Mouse (Mus musculus): ENCODE measurements around the gene Pax5. TPM values are rescaled to one million over a fixed set of nuclear protein-coding genes. Genes with fewer than 3 reads are reported as not detected.

Gene Pax5
- polyA plus RNA-seq, 1 experiment from 2014 or later = not detected

DNA sequence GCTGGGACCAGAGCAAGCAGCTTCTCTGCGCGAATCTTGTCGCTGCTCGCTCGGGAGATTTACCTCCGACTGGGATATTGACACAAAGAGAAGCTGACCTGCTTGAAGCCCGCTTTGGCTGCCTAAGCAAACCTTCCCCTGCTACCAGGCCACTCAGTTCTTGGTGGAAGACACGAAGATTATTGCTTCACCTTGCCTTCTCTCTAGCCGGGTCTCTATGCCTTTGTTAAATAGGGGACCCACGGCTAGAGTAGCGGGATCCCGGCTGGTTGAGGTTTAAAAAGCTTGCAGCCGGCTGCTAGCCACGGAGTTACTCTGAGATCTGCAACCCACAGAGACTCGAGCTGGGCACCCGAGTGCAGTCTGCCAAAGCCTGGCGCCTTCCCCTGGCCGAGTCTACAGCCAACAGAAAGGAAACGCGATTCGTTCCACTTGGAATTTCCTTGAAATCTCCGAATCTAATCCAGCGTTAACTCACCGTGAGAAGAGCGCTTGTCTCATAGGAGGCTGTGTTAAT lies 8.2 kb downstream of the Pax5 start:
- no peak for ATAC-seq (replicated peaks; ENCODE audit: low FRiP score)
- H3K9ac ChIP-seq (ENCODE audit: low read depth, low read length) = no peak overlapping the region
- H3K27me3 ChIP-seq (replicated peaks; ENCODE audit: control insufficient read depth, insufficient read depth, low read length) = peaks cover 91% of the 10 kb centered on the region
- DNase-seq (ENCODE audit: low spot score) = peak; percentile 35
- 0 out of 2 replicates have a peak, but pooled peaks cover 2% of the 10 kb centered on the region for H3K4me1 ChIP-seq (replicated peaks; ENCODE audit: control insufficient read depth, insufficient read depth, low read length)
- H3K9me3 ChIP-seq (ENCODE audit: control insufficient read depth, low read length) = no peaks in the 10 kb centered on the region
- 2% methylated on average over 25 of the region's 25 CpGs for WGBS
- no peak overlapping the region for H3K4me2 ChIP-seq
- no peaks in the 10 kb centered on the region for H3K36me3 ChIP-seq (ENCODE audit: control insufficient read depth, insufficient read depth, low read length)
- H3K4me3 ChIP-seq (ENCODE audit: low read depth, low read length) = no peak overlapping the region
- H3K27ac ChIP-seq (ENCODE audit: low read depth, low read length) = no peak overlapping the region

DNA sequence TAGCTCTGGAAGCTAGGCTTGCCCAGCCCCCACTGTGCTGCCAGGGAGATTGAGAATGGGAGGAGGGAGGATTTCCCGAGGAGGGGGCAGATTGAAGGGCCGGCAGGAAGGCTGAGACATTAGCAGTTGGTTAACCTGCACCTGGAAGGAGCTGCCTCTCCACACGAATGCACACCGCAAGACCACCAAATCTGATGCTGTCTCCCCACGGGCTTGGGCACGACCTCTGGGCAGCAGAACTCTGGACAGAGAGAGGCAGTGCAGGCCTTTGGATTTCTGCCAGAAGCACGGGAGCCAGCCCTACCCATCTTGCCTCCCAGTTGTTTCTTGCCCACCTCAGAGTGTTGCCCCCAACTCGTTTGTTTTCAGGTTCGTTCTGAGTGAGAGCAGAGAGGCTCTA lies 8.8 kb downstream of the Pax5 start:
- H3K4me2 ChIP-seq = no peak overlapping the region
- H3K36me3 ChIP-seq (ENCODE audit: control insufficient read depth, insufficient read depth, low read length) = no peaks in the 10 kb centered on the region
- DNase-seq (ENCODE audit: low spot score) (no peak), ATAC-seq (replicated peaks; ENCODE audit: low FRiP score) (no peak)
- H3K9ac ChIP-seq (ENCODE audit: low read depth, low read length) = no peak overlapping the region
- no peak overlapping the region for H3K4me3 ChIP-seq (ENCODE audit: low read depth, low read length)
- peaks cover 87% of the 10 kb centered on the region for H3K27me3 ChIP-seq (replicated peaks; ENCODE audit: control insufficient read depth, insufficient read depth, low read length)
- 0 out of 2 replicates have a peak, but pooled peaks cover 2% of the 10 kb centered on the region for H3K4me1 ChIP-seq (replicated peaks; ENCODE audit: control insufficient read depth, insufficient read depth, low read length)
- no peaks in the 10 kb centered on the region for H3K9me3 ChIP-seq (ENCODE audit: control insufficient read depth, low read length)
- no peak overlapping the region for H3K27ac ChIP-seq (ENCODE audit: low read depth, low read length)
- 2% methylated on average over 9 of the region's 9 CpGs for WGBS

DNA sequence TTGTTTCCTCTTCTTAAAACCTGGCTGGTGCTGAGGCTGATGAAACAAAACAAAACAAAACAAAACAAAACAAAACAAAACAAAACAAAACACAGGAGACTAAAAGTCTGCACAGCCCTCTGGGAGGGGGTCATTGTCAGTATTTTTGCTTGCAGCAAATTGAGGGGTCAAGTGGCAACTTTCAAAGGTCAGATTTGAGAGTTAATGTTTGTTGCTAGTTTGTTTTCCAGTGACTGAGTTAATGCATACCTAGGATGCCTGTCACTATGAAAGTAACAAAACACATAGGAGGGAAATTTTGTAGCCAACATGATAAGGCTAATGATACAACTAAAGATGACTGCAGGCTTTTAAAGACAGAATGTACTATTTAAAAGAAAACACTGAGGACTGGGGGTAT lies 13.6 kb downstream of the Pax5 start:
- Histone ChIP-seq H3K9ac (ENCODE audit: low read depth, low read length) (no peak overlapping the region), H3K9me3 (ENCODE audit: control insufficient read depth, low read length) (no peaks in the 10 kb centered on the region), H3K27me3 (replicated peaks; ENCODE audit: control insufficient read depth, insufficient read depth, low read length) (peaks cover 51% of the 10 kb centered on the region), H3K27ac (ENCODE audit: low read depth, low read length) (no peak overlapping the region), H3K4me1 (replicated peaks; ENCODE audit: control insufficient read depth, insufficient read depth, low read length) (no peaks in the 10 kb centered on the region), H3K4me3 (ENCODE audit: low read depth, low read length) (no peak overlapping the region), H3K4me2 (no peak overlapping the region), H3K36me3 (ENCODE audit: control insufficient read depth, insufficient read depth, low read length) (no peaks in the 10 kb centered on the region)
- DNase-seq (ENCODE audit: low spot score) = no peak
- ATAC-seq (replicated peaks; ENCODE audit: low FRiP score) = no peak

DNA sequence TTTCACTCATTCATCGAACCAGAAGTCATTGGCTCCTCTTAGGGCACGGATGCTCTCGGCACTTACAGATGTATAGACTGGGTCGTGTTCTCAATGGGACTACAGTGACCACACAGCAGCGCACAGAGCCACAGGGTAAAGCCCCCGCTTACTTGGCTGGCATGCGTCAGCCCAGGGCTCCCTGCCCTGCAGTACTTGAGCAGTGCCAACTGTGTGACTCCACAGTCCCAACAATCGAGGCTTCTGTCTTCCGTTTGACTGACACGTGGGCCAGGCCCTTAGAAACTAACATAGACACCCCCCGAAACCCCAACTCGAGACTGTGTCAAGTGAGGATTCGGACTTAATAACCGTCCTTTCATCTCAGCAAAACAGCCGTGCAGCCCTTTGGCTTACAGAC lies 15.9 kb downstream of the Pax5 start:
- no peak overlapping the region for H3K9ac ChIP-seq (ENCODE audit: low read depth, low read length)
- H3K4me2 ChIP-seq = no peak overlapping the region
- WGBS = 64% methylated on average over 15 of the region's 15 CpGs
- H3K4me1 ChIP-seq (replicated peaks; ENCODE audit: control insufficient read depth, insufficient read depth, low read length) = no peaks in the 10 kb centered on the region
- ATAC-seq (replicated peaks; ENCODE audit: low FRiP score) (no peak), DNase-seq (ENCODE audit: low spot score) (no peak)
- no peaks in the 10 kb centered on the region for H3K9me3 ChIP-seq (ENCODE audit: control insufficient read depth, low read length)
- peaks cover 28% of the 10 kb centered on the region for H3K27me3 ChIP-seq (replicated peaks; ENCODE audit: control insufficient read depth, insufficient read depth, low read length)
- H3K27ac ChIP-seq (ENCODE audit: low read depth, low read length) = no peak overlapping the region
- no peaks in the 10 kb centered on the region for H3K36me3 ChIP-seq (ENCODE audit: control insufficient read depth, insufficient read depth, low read length)
- H3K4me3 ChIP-seq (ENCODE audit: low read depth, low read length) = no peak overlapping the region

DNA sequence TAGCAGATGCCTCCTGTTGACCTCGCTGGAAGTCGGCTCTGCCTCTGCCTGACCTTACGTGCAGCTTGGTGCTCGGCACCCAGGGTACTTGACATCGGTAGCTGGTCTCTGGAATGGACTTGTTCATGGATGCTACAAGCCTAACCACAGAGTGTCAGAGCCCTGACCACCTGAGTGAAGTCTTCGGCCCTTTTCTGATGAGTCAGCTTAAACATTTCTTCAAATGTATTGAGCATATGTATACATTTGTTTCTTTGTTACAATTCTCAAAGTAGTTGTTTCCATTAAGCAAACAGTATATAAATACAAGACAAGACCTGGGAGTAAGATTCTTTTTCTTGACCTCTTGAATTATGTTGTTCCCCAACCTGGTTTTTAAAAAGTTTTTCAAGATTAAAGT lies 24.7 kb downstream of the Pax5 start:
- Histone ChIP-seq H3K36me3 (ENCODE audit: control insufficient read depth, insufficient read depth, low read length) (no peaks in the 10 kb centered on the region), H3K27me3 (replicated peaks; ENCODE audit: control insufficient read depth, insufficient read depth, low read length) (no peaks in the 10 kb centered on the region; the same call in none of the 2 replicates), H3K27ac (ENCODE audit: low read depth, low read length) (no peak overlapping the region), H3K4me1 (replicated peaks; ENCODE audit: control insufficient read depth, insufficient read depth, low read length) (no peaks in the 10 kb centered on the region), H3K9ac (ENCODE audit: low read depth, low read length) (no peak overlapping the region), H3K4me3 (ENCODE audit: low read depth, low read length) (no peak overlapping the region), H3K4me2 (no peak overlapping the region), H3K9me3 (ENCODE audit: control insufficient read depth, low read length) (no peaks in the 10 kb centered on the region)
- DNase-seq (ENCODE audit: low spot score) (no peak), ATAC-seq (replicated peaks; ENCODE audit: low FRiP score) (no peak)
- WGBS = 59% methylated on average over 6 of the region's 6 CpGs

DNA sequence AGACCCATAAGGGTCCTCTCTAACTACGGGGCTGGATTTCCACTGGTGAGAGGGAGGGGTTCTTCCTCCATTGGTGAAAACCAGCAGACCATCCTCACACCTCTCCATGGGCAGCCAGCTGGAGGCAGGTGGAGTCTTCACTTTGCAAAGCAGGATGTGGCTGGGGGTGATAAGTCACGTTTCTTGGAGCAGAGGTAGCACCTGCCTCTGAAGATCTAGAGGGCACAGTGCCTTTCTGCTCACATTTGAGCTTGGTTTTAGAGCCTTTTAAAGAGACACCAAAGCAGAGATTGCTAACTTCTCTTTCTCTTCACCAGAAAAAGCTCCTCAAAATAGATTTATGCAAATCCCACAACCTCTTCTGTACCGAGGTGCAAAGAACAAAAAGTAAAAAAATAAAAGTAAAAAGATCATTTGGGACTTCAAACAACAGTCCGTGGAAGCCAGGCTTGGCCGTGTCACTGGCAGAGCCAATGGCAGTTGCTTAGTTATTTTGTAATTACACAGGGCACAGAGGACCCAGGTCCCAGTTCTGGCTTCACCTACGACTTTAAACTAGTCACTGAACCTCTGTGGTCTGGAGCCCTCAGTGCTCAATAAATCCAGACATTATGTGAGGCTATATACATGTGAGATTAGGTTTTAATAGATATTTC lies 29.9 kb downstream of the Pax5 start:
- H3K4me3 ChIP-seq (ENCODE audit: low read depth, low read length) = no peak overlapping the region
- no peak overlapping the region for H3K9ac ChIP-seq (ENCODE audit: low read depth, low read length)
- no peak overlapping the region for H3K27ac ChIP-seq (ENCODE audit: low read depth, low read length)
- WGBS = 57% methylated on average over 6 of the region's 6 CpGs
- H3K4me1 ChIP-seq (replicated peaks; ENCODE audit: control insufficient read depth, insufficient read depth, low read length) = no peaks in the 10 kb centered on the region
- H3K4me2 ChIP-seq = no peak overlapping the region
- no peaks in the 10 kb centered on the region for H3K27me3 ChIP-seq (replicated peaks; ENCODE audit: control insufficient read depth, insufficient read depth, low read length)
- ATAC-seq (replicated peaks; ENCODE audit: low FRiP score) (no peak), DNase-seq (ENCODE audit: low spot score) (no peak)
- H3K9me3 ChIP-seq (ENCODE audit: control insufficient read depth, low read length) = no peaks in the 10 kb centered on the region
- H3K36me3 ChIP-seq (ENCODE audit: control insufficient read depth, insufficient read depth, low read length) = no peaks in the 10 kb centered on the region

DNA sequence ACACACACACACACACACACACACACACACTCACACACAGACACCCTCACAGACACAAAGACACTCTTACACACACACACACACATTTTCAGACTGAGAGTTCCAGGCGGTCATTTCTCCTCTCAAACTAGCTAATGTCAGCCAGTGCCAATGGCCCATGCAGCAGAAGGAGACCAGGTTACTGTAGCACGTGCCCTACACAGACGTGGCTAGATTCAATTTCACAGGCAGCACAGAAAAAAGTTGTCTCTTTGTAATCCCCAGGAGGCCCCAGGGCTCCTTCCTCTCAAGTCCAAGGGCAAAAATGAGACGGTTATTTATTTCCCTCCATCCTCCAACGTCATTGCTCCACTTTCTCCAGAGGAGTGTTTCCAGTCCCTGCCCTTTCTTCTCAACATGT lies 31.6 kb downstream of the Pax5 start:
- Histone ChIP-seq H3K9me3 (ENCODE audit: control insufficient read depth, low read length) (no peaks in the 10 kb centered on the region), H3K4me1 (replicated peaks; ENCODE audit: control insufficient read depth, insufficient read depth, low read length) (no peaks in the 10 kb centered on the region), H3K27ac (ENCODE audit: low read depth, low read length) (no peak overlapping the region), H3K27me3 (replicated peaks; ENCODE audit: control insufficient read depth, insufficient read depth, low read length) (no peaks in the 10 kb centered on the region), H3K4me3 (ENCODE audit: low read depth, low read length) (no peak overlapping the region), H3K36me3 (ENCODE audit: control insufficient read depth, insufficient read depth, low read length) (no peaks in the 10 kb centered on the region), H3K4me2 (no peak overlapping the region), H3K9ac (ENCODE audit: low read depth, low read length) (no peak overlapping the region)
- no peak for DNase-seq (ENCODE audit: low spot score)
- 65% methylated on average over 5 of the region's 5 CpGs for WGBS
- no peak for ATAC-seq (replicated peaks; ENCODE audit: low FRiP score)

DNA sequence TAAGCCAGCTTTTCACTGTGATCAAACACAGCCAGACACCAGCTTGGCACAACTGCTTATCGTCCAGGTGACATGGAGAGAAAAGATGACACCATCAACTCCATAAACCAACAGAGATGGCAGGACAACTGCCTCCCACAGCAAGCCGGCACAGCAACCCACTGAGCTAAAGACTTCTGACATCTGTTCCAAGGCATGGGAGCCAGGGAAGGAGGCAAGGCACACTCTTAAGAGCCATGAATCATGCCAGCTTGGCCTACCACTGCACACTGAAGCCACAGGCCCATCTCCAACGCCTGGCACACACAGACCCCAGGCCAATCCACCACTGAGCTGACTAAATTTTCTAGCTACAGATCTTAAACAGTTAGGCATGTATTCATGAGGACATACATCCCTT lies 32.3 kb downstream of the Pax5 start:
- no peaks in the 10 kb centered on the region; the same call in 1 of the 2 replicates for H3K27me3 ChIP-seq (replicated peaks; ENCODE audit: control insufficient read depth, insufficient read depth, low read length)
- H3K4me3 ChIP-seq (ENCODE audit: low read depth, low read length) = no peak overlapping the region
- no peaks in the 10 kb centered on the region for H3K4me1 ChIP-seq (replicated peaks; ENCODE audit: control insufficient read depth, insufficient read depth, low read length)
- no peak for DNase-seq (ENCODE audit: low spot score)
- H3K9ac ChIP-seq (ENCODE audit: low read depth, low read length) = no peak overlapping the region
- no peaks in the 10 kb centered on the region for H3K36me3 ChIP-seq (ENCODE audit: control insufficient read depth, insufficient read depth, low read length)
- no peak for ATAC-seq (replicated peaks; ENCODE audit: low FRiP score)
- WGBS = 54% methylated on average over 3 of the region's 3 CpGs
- H3K4me2 ChIP-seq = no peak overlapping the region
- no peaks in the 10 kb centered on the region for H3K9me3 ChIP-seq (ENCODE audit: control insufficient read depth, low read length)
- H3K27ac ChIP-seq (ENCODE audit: low read depth, low read length) = no peak overlapping the region

DNA sequence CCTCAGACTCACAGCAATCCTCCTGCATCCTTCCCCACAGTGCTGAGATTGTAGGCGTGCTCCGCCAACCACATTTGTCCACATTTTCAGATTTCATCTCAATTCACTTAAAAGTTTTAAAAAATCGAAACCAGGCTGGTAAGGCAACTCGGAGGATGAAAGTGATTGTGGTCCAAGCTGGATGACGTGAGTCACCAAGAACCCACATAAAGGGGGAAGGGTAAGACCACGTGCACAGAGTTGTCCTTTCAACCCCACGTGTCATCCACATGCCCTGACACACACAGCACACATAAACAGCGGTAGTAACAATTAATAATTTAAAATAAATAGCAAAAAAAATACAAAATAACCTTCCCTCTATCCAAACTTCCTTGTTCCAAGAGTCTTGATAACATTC lies 35.3 kb downstream of the Pax5 start:
- Histone ChIP-seq H3K27ac (ENCODE audit: low read depth, low read length) (no peak overlapping the region), H3K36me3 (ENCODE audit: control insufficient read depth, insufficient read depth, low read length) (no peaks in the 10 kb centered on the region), H3K4me2 (no peak overlapping the region), H3K27me3 (replicated peaks; ENCODE audit: control insufficient read depth, insufficient read depth, low read length) (no peaks in the 10 kb centered on the region; the same call in 1 of the 2 replicates), H3K9ac (ENCODE audit: low read depth, low read length) (no peak overlapping the region), H3K4me3 (ENCODE audit: low read depth, low read length) (no peak overlapping the region), H3K9me3 (ENCODE audit: control insufficient read depth, low read length) (no peaks in the 10 kb centered on the region), H3K4me1 (replicated peaks; ENCODE audit: control insufficient read depth, insufficient read depth, low read length) (no peaks in the 10 kb centered on the region)
- 81% methylated on average over 8 of the region's 8 CpGs for WGBS
- DNase-seq (ENCODE audit: low spot score) (no peak), ATAC-seq (replicated peaks; ENCODE audit: low FRiP score) (no peak)
